Mouse (Mus musculus) stomach, embryonic 16.5 days (tissue): ENCODE measurements at regions not wholly inside any gene's neighbourhood (a gene's known extent, or its start where the extent isn't known, plus 50 kb on each side); places are given as distances from the start of the nearest gene placed in this dataset.

Experiments
- ATAC-seq: fragments of 200-750 bp; cut with Nextera tagmentation; 2 replicates; pipeline ENCODE4 v1.8.0; 2017; ENCODE audit warnings: moderate number of reproducible peaks, moderate TSS enrichment; ENCODE audit not compliant: insufficient read depth, low FRiP score
- H3K27ac ChIP-seq: fragments of 300-500 bp; sonication (generic); 2 replicates; pipeline ENCODE4 v1.5.1; 2014; ENCODE audit warnings: low read length
- H3K27me3 ChIP-seq: fragments of 300-500 bp; sonication (generic); 2 replicates; pipeline ENCODE4 v1.6.1; 2014; ENCODE audit warnings: low read length, control low read depth, mixed read lengths; ENCODE audit not compliant: control insufficient read depth, insufficient read depth
- H3K36me3 ChIP-seq: fragments of 300-500 bp; sonication (generic); 2 replicates; pipeline ENCODE4 v1.6.1; 2014; ENCODE audit warnings: low read length; ENCODE audit not compliant: control insufficient read depth, insufficient read depth
- H3K4me1 ChIP-seq: fragments of 300-500 bp; sonication (generic); 2 replicates; pipeline ENCODE4 v1.6.1; 2014; ENCODE audit warnings: low read length, control low read depth, mixed read lengths; ENCODE audit not compliant: control insufficient read depth, insufficient read depth
- H3K4me2 ChIP-seq: fragments of 300-500 bp; sonication (generic); 2 replicates; pipeline ENCODE4 v1.6.1; 2014; ENCODE audit warnings: low read depth, low read length, mixed read lengths
- H3K4me3 ChIP-seq: fragments of 300-500 bp; sonication (generic); replicated peaks from 2 replicates; pipeline ENCODE4 v1.5.1; 2014; ENCODE audit warnings: mild to moderate bottlenecking, low read length
- H3K9ac ChIP-seq: fragments of 300-500 bp; sonication (generic); 2 replicates; pipeline ENCODE4 v1.6.1; 2014; ENCODE audit warnings: low read length
- H3K9me3 ChIP-seq: fragments of 300-500 bp; sonication (generic); replicated peaks from 2 replicates; pipeline ENCODE4 v1.6.1; 2016; ENCODE audit warnings: low read length, control low read depth; ENCODE audit not compliant: control insufficient read depth
- WGBS: fragments of 180-500 bp; shearing (Covaris S2); extraction: QIAGEN DNeasy Blood & Tissue Kit; methylation state at CpG from one replicate; pipeline ENCODE4 v1.1.7; 2014; 5-methylcytosine and 5-hydroxymethylcytosine counted together

- Histone ChIP-seq H3K4me2 (no peak overlapping the region), H3K36me3 (no peaks in the 10 kb centered on the region), H3K27me3 (no peaks in the 10 kb centered on the region), H3K4me3 (no peak overlapping the region), H3K27ac (no peak overlapping the region), H3K4me1 (no peaks in the 10 kb centered on the region), H3K9ac (no peak overlapping the region), H3K9me3 (no peaks in the 10 kb centered on the region)
- ATAC-seq = no peak
- 70% methylated on average over 4 of the region's 4 CpGs for WGBS
These were observed 416.2 kb downstream of the Dcdc2c start for GRCm38 (mm10) chr12:28135810-28136592.

DNA sequence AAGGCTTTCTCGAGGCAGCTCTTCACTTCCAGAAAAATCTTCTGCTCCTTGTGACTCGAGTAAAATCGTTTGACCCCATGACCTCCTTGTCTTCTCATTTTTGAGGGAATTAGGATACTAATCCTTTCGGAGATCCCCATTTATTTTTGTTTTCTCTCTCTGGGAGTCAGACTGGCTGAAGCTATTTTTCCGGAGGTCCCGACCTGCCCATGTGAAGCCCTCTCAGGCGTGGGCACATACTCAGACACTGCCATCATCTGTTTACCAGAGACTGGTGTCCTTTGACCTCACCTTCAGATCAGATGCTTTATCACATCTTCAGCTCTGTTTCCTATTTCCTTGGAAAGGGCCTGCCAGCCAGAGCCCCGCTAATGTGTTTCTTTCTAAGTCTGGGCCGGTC is 429.4 kb downstream of the Dcdc2c start:
- Histone ChIP-seq H3K9me3 (no peaks in the 10 kb centered on the region), H3K36me3 (no peaks in the 10 kb centered on the region), H3K9ac (no peak overlapping the region), H3K27ac (no peak overlapping the region), H3K4me1 (peaks cover 3% of the 10 kb centered on the region; the same call in 1 of the 2 replicates), H3K27me3 (no peaks in the 10 kb centered on the region), H3K4me3 (no peak overlapping the region), H3K4me2 (no peak overlapping the region)
- 36% methylated on average over 9 of the region's 9 CpGs for WGBS
- no peak for ATAC-seq

DNA sequence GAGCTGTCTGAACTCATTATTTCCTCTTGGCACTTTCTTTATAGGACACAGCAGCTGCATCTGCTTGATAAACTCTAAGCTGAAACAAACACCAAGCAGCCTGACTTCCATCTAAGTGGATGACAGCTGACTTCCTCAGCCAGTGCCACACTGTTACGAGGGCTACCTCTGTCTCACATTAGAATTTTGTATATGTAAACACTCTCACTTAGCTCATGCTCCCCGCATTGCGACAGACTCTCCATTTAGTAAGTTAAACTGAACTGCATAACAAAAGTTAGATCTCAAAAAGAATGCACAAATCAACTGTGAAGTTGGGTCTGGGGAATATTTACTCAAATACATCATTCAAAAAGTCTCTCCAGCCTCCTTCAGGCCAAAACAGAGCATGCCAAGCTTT is 432.1 kb downstream of the Dcdc2c start:
- H3K4me3 ChIP-seq = no peak overlapping the region
- 35% methylated on average over 3 of the region's 3 CpGs for WGBS
- H3K4me2 ChIP-seq = no peak overlapping the region
- H3K27me3 ChIP-seq = no peaks in the 10 kb centered on the region
- H3K27ac ChIP-seq = no peak overlapping the region; the same call in 1 of the 2 replicates
- no peaks in the 10 kb centered on the region for H3K36me3 ChIP-seq
- no peak overlapping the region for H3K9ac ChIP-seq
- no peak for ATAC-seq
- H3K4me1 ChIP-seq = peaks cover 3% of the 10 kb centered on the region; the same call in 1 of the 2 replicates
- no peaks in the 10 kb centered on the region for H3K9me3 ChIP-seq

DNA sequence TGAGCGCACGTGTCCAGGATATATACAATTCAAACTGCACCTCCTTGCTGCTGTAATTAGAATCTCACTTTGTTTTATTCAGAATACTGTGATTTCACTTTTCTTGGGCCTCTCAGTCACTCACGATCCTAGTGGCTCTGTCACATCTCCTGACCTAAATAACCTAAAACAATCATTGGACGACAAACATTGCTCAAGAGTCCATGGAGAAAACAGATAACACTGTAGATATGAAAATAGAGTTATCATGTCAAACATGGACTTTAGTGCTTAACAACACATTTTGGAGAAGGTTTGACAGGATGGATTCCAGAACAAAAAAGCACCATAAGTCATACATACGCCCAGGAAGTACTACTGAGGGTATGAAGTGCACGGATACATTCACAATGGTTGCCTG is 461.5 kb downstream of the Dcdc2c start:
- Histone ChIP-seq H3K4me3 (no peak overlapping the region), H3K4me2 (no peak overlapping the region), H3K36me3 (no peaks in the 10 kb centered on the region), H3K27me3 (no peaks in the 10 kb centered on the region), H3K9ac (no peak overlapping the region), H3K9me3 (no peaks in the 10 kb centered on the region), H3K27ac (no peak overlapping the region), H3K4me1 (no peaks in the 10 kb centered on the region)
- no peak for ATAC-seq
- 70% methylated on average over 6 of the region's 6 CpGs for WGBS

DNA sequence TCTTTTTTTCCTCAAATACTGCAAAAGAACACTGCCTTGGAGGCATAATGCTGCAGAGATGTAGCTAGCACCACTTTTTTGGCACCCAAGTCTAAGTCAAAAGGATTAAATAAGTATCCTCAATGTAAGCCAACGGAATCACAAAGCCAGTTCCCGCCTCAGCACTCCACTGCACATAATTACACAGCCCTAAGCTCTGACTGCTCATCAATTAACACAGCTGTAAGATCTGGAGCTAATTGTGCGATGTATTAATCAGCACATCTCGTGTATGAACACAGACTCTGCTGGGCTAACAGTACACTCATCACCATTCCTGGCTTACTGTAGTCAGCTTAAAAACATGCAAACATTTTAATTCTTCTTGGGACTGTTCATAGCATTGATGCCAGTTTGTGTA is 466.7 kb downstream of the Dcdc2c start:
- H3K9ac ChIP-seq = no peak overlapping the region
- H3K4me1 ChIP-seq = no peaks in the 10 kb centered on the region
- no peak for ATAC-seq
- no peaks in the 10 kb centered on the region for H3K36me3 ChIP-seq
- no peaks in the 10 kb centered on the region for H3K27me3 ChIP-seq
- 74% methylated on average over 4 of the region's 4 CpGs for WGBS
- no peak overlapping the region for H3K27ac ChIP-seq
- H3K9me3 ChIP-seq = no peaks in the 10 kb centered on the region
- H3K4me3 ChIP-seq = no peak overlapping the region
- no peak overlapping the region for H3K4me2 ChIP-seq

- no peaks in the 10 kb centered on the region for H3K4me1 ChIP-seq
- no peaks in the 10 kb centered on the region for H3K9me3 ChIP-seq
- H3K9ac ChIP-seq = no peak overlapping the region
- H3K36me3 ChIP-seq = no peaks in the 10 kb centered on the region
- 85% methylated on average over 3 of the region's 3 CpGs for WGBS
- H3K4me2 ChIP-seq = no peak overlapping the region
- H3K4me3 ChIP-seq = no peak overlapping the region
- no peak for ATAC-seq
- H3K27ac ChIP-seq = no peak overlapping the region
- H3K27me3 ChIP-seq = no peaks in the 10 kb centered on the region
These were observed 475.6 kb downstream of the Dcdc2c start for GRCm38 (mm10) chr12:28076606-28077005.

- H3K9me3 ChIP-seq = no peaks in the 10 kb centered on the region
- no peaks in the 10 kb centered on the region for H3K4me1 ChIP-seq
- H3K36me3 ChIP-seq = no peaks in the 10 kb centered on the region
- H3K4me3 ChIP-seq = no peak overlapping the region
- no peak overlapping the region for H3K27ac ChIP-seq
- no peaks in the 10 kb centered on the region for H3K27me3 ChIP-seq
- no peak for ATAC-seq
- no peak overlapping the region for H3K9ac ChIP-seq
- WGBS = 65% methylated on average over 2 of the region's 2 CpGs
- H3K4me2 ChIP-seq = no peak overlapping the region
These were observed 483.6 kb downstream of the Dcdc2c start for GRCm38 (mm10) chr12:28068584-28068983.

DNA sequence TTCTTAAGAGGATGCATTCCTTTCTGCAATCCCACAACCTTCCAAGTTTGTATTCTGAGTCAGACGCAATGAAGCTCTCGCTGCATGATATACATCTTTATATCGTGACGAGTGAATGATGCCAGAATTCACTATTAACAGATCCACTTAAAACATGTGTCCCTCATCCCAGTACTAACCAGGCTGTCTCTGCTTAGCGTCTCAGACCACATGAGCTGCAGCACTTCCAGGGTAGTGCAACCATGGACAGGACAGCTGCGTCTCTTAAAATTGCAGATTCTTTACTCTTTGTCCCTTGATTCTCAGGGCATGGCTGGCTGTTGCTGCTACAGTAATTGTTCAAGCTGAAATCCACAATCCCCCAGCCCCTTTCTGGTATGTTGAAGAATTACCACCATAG is 491.9 kb downstream of the Dcdc2c start:
- Histone ChIP-seq H3K9ac (no peak overlapping the region), H3K27me3 (no peaks in the 10 kb centered on the region), H3K4me1 (no peaks in the 10 kb centered on the region), H3K27ac (no peak overlapping the region), H3K4me2 (no peak overlapping the region), H3K4me3 (no peak overlapping the region), H3K36me3 (no peaks in the 10 kb centered on the region), H3K9me3 (no peaks in the 10 kb centered on the region)
- no peak for ATAC-seq
- WGBS = 54% methylated on average over 6 of the region's 6 CpGs

- Histone ChIP-seq H3K4me3 (no peak overlapping the region), H3K27ac (no peak overlapping the region), H3K9ac (no peak overlapping the region), H3K9me3 (no peaks in the 10 kb centered on the region), H3K4me2 (no peak overlapping the region), H3K4me1 (no peaks in the 10 kb centered on the region), H3K36me3 (no peaks in the 10 kb centered on the region), H3K27me3 (no peaks in the 10 kb centered on the region)
- WGBS = 42% methylated on average over 4 of the region's 4 CpGs
- no peak for ATAC-seq
These were observed 496.5 kb downstream of the Dcdc2c start for GRCm38 (mm10) chr12:28055518-28056280.
